Mouse (Mus musculus) embryonic facial prominence, embryonic 10.5 days (tissue): ENCODE data around the gene Umps. TPM values are rescaled to one million over a fixed set of nuclear protein-coding genes. Genes with fewer than 3 reads are reported as not detected.

ENCODE experiments used
- DNase-seq: peaks from one replicate; pipeline ENCODE4 v3.0.0-alpha.2; 2017; ENCODE audit warnings: low spot score
- H3K27ac ChIP-seq: fragments of 300-500 bp; sonication (generic); replicated peaks from 2 replicates; pipeline ENCODE4 v1.5.1; 2016; ENCODE audit warnings: mild to moderate bottlenecking
- H3K27me3 ChIP-seq: fragments of 300-500 bp; sonication (generic); replicated peaks from 2 replicates; pipeline ENCODE4 v1.6.1; 2016; ENCODE audit warnings: low read depth, mild to moderate bottlenecking; ENCODE audit not compliant: poor library complexity, severe bottlenecking
- H3K36me3 ChIP-seq: fragments of 300-500 bp; sonication (generic); replicated peaks from 2 replicates; pipeline ENCODE4 v1.6.1; 2016; ENCODE audit warnings: mild to moderate bottlenecking, moderate library complexity
- H3K4me1 ChIP-seq: fragments of 300-500 bp; sonication (generic); 2 replicates; pipeline ENCODE4 v1.6.1; 2016
- H3K4me3 ChIP-seq: fragments of 300-500 bp; sonication (generic); 2 replicates; pipeline ENCODE4 v1.5.1; 2016; ENCODE audit warnings: mild to moderate bottlenecking, moderate library complexity
- H3K9me3 ChIP-seq: fragments of 300-500 bp; sonication (generic); 2 replicates; pipeline ENCODE4 v1.6.1; 2016; ENCODE audit warnings: mild to moderate bottlenecking
- WGBS: fragments of 180-500 bp; shearing (Covaris S2); methylation state at CpG from one replicate; pipeline ENCODE4 v1.1.7; 2016; 5-methylcytosine and 5-hydroxymethylcytosine counted together
- polyA plus RNA-seq: library from polyadenylated mRNA; unstranded; fragments of >200 nt; fragmentation: Nextera tagmentation; extraction: Ambion mirVana; gene quantifications from 2 replicates; pipeline ENCODE4 v1.2.1, GENCODE M21; 2016

The Umps gene
- polyA plus RNA-seq, 1 experiment from 2014 or later = 105 TPM

- 82% methylated on average over 6 of the region's 6 CpGs for WGBS
- H3K36me3 ChIP-seq = peaks cover 84% of the 10 kb centered on the region
- H3K27ac ChIP-seq = no peak overlapping the region
- no peak for DNase-seq
- H3K27me3 ChIP-seq = no peaks in the 10 kb centered on the region
- H3K4me3 ChIP-seq = no peak overlapping the region
- H3K4me1 ChIP-seq = peaks cover 46% of the 10 kb centered on the region
- H3K9me3 ChIP-seq = no peaks in the 10 kb centered on the region
These were observed 16.5 kb downstream of the Umps start for GRCm38 (mm10) chr16:33950386-33950785.

- peaks cover 71% of the 10 kb centered on the region for H3K4me1 ChIP-seq
- H3K27ac ChIP-seq = peak overlapping the region; percentile 52; the same call in 1 of the 2 replicates
- no peaks in the 10 kb centered on the region for H3K9me3 ChIP-seq
- WGBS = 87% methylated on average over 17 of the region's 17 CpGs
- DNase-seq = no peak
- H3K4me3 ChIP-seq = no peak overlapping the region
- H3K36me3 ChIP-seq = peaks cover 62% of the 10 kb centered on the region
- H3K27me3 ChIP-seq = no peaks in the 10 kb centered on the region
These were observed 18.9 kb downstream of the Umps start for GRCm38 (mm10) chr16:33947664-33948571.

GRCm38 (mm10) chr16:33946021-33946420 lies 20.8 kb downstream of the Umps start:
- no peak for DNase-seq
- H3K4me1 ChIP-seq = peaks cover 90% of the 10 kb centered on the region
- H3K27me3 ChIP-seq = no peaks in the 10 kb centered on the region
- H3K4me3 ChIP-seq = no peak overlapping the region
- peak overlapping the region; percentile 83 for H3K27ac ChIP-seq
- H3K36me3 ChIP-seq = peaks cover 59% of the 10 kb centered on the region
- WGBS = 58% methylated on average over 7 of the region's 7 CpGs
- H3K9me3 ChIP-seq = no peaks in the 10 kb centered on the region

DNA sequence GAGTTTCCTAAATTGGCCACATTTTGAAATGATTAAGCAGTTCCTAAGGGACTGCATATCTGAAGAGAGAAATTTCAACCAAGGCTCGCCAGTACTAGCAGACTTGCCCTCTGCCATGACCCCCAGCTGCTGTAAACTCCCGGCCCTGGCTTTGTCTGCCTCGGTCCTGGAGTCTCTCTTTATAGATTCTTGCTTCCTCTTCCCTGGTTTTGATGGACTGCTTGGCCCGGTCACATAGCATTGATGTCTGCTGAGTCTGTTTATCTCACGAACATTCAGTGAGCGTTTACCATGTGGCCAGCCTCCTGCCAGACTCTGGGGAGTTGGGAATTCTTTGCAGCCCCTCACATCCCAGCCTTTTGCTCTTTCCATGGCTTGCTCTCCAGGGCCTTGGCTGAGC lies 22.1 kb downstream of the Umps start:
- H3K27me3 ChIP-seq = no peaks in the 10 kb centered on the region
- no peaks in the 10 kb centered on the region for H3K9me3 ChIP-seq
- DNase-seq = peak; percentile 78
- WGBS = 32% methylated on average over 6 of the region's 6 CpGs
- no peak overlapping the region for H3K4me3 ChIP-seq
- H3K27ac ChIP-seq = peak overlapping the region; percentile 83
- peaks cover 96% of the 10 kb centered on the region for H3K4me1 ChIP-seq
- peaks cover 52% of the 10 kb centered on the region for H3K36me3 ChIP-seq

DNA sequence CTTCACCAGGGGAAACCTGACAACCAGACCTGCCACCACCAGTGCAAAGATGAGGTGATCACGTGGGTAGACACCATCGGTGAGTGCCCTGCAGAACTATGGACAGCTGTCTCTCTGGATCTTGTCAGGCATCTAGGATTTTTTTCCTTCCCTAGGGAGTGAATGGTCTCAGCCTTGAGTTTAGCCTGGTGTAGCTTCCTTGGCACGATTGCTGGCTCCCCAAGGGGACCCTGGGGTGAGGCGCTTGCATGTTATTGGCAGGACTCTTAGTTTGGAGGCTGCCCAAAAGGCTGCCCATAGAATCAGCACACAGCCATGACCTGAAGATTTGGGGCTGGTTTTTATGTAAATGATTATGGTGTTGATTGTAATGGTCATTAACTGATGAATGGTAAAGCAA lies 22.7 kb downstream of the Umps start:
- Histone ChIP-seq H3K4me1 (peaks cover 96% of the 10 kb centered on the region), H3K36me3 (peaks cover 45% of the 10 kb centered on the region), H3K4me3 (no peak overlapping the region), H3K27ac (peak overlapping the region; percentile 31; the same call in 1 of the 2 replicates), H3K9me3 (no peaks in the 10 kb centered on the region), H3K27me3 (no peaks in the 10 kb centered on the region)
- no peak for DNase-seq
- WGBS = 79% methylated on average over 4 of the region's 4 CpGs

GRCm38 (mm10) chr16:33943388-33943787 lies 23.4 kb downstream of the Umps start:
- Histone ChIP-seq H3K27ac (peak overlapping the region; percentile 31; the same call in 1 of the 2 replicates), H3K9me3 (no peaks in the 10 kb centered on the region), H3K27me3 (no peaks in the 10 kb centered on the region), H3K4me1 (peaks cover 97% of the 10 kb centered on the region), H3K4me3 (no peak overlapping the region), H3K36me3 (peaks cover 38% of the 10 kb centered on the region)
- no peak for DNase-seq
- WGBS = 94% methylated on average over 6 of the region's 6 CpGs

GRCm38 (mm10) chr16:33942341-33942740 lies 24.5 kb downstream of the Umps start:
- peak; percentile 70 for DNase-seq
- H3K27ac ChIP-seq = peak overlapping the region; percentile 84

GRCm38 (mm10) chr16:33941271-33941781 lies 25.5 kb downstream of the Umps start:
- peak; percentile 53 for DNase-seq
- Histone ChIP-seq H3K27ac (peak overlapping the region; percentile 84), H3K4me1 (peaks cover 95% of the 10 kb centered on the region)

More at GRCm38 (mm10) chr16:33942341-33942740, 24.5 kb downstream of the Umps start:
- Histone ChIP-seq H3K36me3 (peaks cover 34% of the 10 kb centered on the region), H3K9me3 (no peaks in the 10 kb centered on the region), H3K4me1 (peaks cover 100% of the 10 kb centered on the region), H3K4me3 (no peak overlapping the region), H3K27me3 (no peaks in the 10 kb centered on the region)
- WGBS = 41% methylated on average over 11 of the region's 11 CpGs

DNA sequence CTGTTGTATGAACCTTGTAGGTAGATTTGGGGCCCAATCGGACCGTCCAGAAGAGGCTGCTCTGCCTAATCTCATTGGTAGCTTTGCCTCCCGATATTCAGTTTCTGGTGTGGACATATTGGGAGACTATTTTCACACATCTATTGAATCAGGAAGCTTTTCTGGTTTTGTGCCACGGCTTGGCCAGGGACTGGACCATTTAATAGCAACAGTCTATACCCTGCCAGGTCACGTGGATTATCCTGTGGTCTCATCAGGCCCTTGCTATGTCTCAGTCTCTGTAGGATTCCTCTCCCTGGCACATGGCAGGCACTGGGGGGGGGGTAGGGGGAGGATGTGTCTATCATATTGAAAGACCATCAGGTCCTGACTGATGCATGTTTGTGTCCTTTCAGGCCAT lies 26.7 kb downstream of the Umps start:
- DNase-seq = no peak
- WGBS = 78% methylated on average over 5 of the region's 5 CpGs
- Histone ChIP-seq H3K36me3 (peaks cover 30% of the 10 kb centered on the region), H3K4me1 (peaks cover 83% of the 10 kb centered on the region), H3K4me3 (no peak overlapping the region), H3K9me3 (no peaks in the 10 kb centered on the region), H3K27me3 (no peaks in the 10 kb centered on the region), H3K27ac (peak overlapping the region; percentile 48)

More at GRCm38 (mm10) chr16:33941271-33941781, 25.5 kb downstream of the Umps start:
- WGBS = 37% methylated on average over 11 of the region's 11 CpGs
- no peaks in the 10 kb centered on the region for H3K27me3 ChIP-seq
- peaks cover 31% of the 10 kb centered on the region for H3K36me3 ChIP-seq
- no peak overlapping the region for H3K4me3 ChIP-seq
- H3K9me3 ChIP-seq = no peaks in the 10 kb centered on the region

GRCm38 (mm10) chr16:33939636-33940035 lies 27.2 kb downstream of the Umps start:
- H3K27ac ChIP-seq = peak overlapping the region; percentile 48
- H3K36me3 ChIP-seq = peaks cover 30% of the 10 kb centered on the region
- whole genome bisulfite sequencing = 40% methylated on average over 9 of the region's 9 CpGs
- no peaks in the 10 kb centered on the region for H3K9me3 ChIP-seq
- DNase-seq = peak; percentile 58
- H3K4me1 ChIP-seq = peaks cover 82% of the 10 kb centered on the region
- no peaks in the 10 kb centered on the region for H3K27me3 ChIP-seq
- no peak overlapping the region for H3K4me3 ChIP-seq

DNA sequence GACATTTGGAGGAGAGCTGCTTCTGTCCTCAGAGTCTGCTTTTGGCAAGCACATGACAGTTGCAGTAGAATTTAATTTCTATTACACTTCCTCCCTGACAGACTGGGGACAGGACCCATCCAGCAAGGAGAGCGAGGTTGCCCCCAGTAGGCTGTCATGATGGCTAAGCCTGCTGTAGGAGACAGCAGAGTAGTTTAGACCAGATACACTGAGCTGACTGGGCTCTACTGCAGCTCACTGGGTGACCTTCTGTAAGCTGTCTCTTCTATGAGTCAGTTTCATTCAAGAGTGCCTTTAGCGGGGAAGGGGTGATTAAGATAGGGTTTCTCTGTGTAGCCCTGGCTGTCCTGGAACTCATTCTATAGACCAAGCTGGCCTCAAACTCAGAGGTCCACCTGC lies 27.7 kb downstream of the Umps start:
- Histone ChIP-seq H3K4me1 (peaks cover 82% of the 10 kb centered on the region), H3K27ac (peak overlapping the region; percentile 48), H3K4me3 (no peak overlapping the region), H3K36me3 (peaks cover 30% of the 10 kb centered on the region), H3K9me3 (no peaks in the 10 kb centered on the region), H3K27me3 (no peaks in the 10 kb centered on the region)
- no peak for DNase-seq
- WGBS = 73% methylated on average over 2 of the region's 2 CpGs

DNA sequence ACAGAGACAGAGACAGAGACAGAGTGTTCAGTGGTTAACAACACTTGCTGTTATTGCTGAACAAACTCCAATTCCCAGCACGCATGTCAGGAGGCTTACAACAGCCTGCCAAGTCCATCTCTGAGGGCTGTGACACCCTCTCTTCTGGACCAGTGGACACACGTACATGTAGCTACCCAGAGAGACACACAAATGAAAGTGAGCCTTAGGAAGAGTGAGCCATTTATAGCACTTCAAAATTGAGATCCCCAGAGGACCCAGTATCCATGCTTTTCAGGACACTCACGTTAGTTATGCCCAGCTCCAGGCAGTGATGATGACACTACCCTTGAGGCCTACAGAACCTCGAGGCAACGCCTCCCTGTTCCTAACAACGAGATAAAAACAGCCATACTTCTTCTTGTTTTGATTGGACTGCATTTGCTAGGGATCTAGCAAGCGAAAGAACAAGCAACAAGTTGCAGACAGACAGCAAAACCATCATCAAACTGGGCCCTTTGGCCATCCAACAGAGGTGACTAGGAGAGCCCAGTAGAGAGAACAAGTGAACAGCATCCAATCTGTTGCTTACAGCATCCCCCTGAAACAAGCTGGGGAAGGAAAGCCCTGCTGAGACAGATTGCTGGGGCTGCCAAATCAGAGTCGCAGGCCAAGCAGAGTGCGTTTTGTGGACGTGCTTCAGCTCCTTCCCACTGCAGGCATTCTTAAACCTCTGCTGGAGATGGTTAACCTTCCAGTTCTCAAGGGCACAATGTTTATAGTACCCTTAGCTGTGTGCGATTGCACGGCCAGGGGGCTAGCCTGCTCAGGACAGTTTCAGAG lies 28.3 kb downstream of the Umps start:
- Histone ChIP-seq H3K27me3 (no peaks in the 10 kb centered on the region), H3K36me3 (peaks cover 30% of the 10 kb centered on the region), H3K9me3 (no peaks in the 10 kb centered on the region), H3K4me3 (no peak overlapping the region), H3K27ac (peak overlapping the region; percentile 48), H3K4me1 (peaks cover 81% of the 10 kb centered on the region)
- 61% methylated on average over 12 of the region's 12 CpGs for WGBS
- DNase-seq = no peak
